ENCODE assay signal across 11 mouse cellular contexts in genomic region chr3:121258521-121259478, GRCm38 (mm10). TPM values are rescaled to one million over a fixed set of nuclear protein-coding genes. Genes with fewer than 3 reads are reported as not detected.
A peak's percentile ranks its signal among the peaks of the same experiment; 100 is the strongest.
DNase-seq lines count a peak whose midpoint lies in the region; ATAC-seq lines count a peak whose summit lies in the region.
"Had no signal": no experiment of that assay in that cellular context is flagged by ENCODE, and none has a peak within 500 bp of the region (broad histone marks: within the 10 kb centered on the region; RNA-seq: fewer than 3 reads in every experiment).

No protein-coding gene starts in this region.

- DNase-seq in heart, adult 8-10 months (ENCODE audit: low spot score), result no peak
- peak; percentile 48 for DNase-seq in Muller cell, postnatal 12 days (ENCODE audit: inconsistent ontology term)
- DNase-seq in ovary, adult 18-20 months (ENCODE audit: low spot score), result no peak
- DNase-seq in forebrain, embryonic 14.5 days (ENCODE audit: low spot score), result no peak
- DNase-seq: spleen, adult 18-20 months had no signal

- no peak overlapping the region for H3K4me3 ChIP-seq in heart, embryonic 13.5 days
- peak overlapping the region; percentile 13 for H3K4me3 ChIP-seq in liver, embryonic 15.5 days (replicated peaks)
- H3K4me3 ChIP-seq in forebrain, embryonic 14.5 days (ENCODE audit: low read depth, low read length), result no peak overlapping the region
- H3K4me3 ChIP-seq in forebrain, embryonic 12.5 days (replicated peaks), result no peak overlapping the region

- 69% methylated on average over 20 of the region's 20 CpGs for WGBS in heart, embryonic 13.5 days
- 64% methylated on average over 20 of the region's 20 CpGs for WGBS in liver, embryonic 15.5 days (ENCODE audit: insufficient replicate concordance)
- 75% methylated on average over 20 of the region's 20 CpGs for WGBS in forebrain, embryonic 14.5 days
- 87% methylated on average over 20 of the region's 20 CpGs for WGBS in forebrain, embryonic 12.5 days

- peaks cover 25% of the 10 kb centered on the region for H3K4me1 ChIP-seq in heart, embryonic 13.5 days
- H3K4me1 ChIP-seq in liver, embryonic 15.5 days (replicated peaks), result peaks cover 59% of the 10 kb centered on the region
- H3K4me1 ChIP-seq in forebrain, embryonic 14.5 days (ENCODE audit: control insufficient read depth, insufficient read depth, low read length), result no peaks in the 10 kb centered on the region
- H3K4me1 ChIP-seq in forebrain, embryonic 12.5 days, result peaks cover 4% of the 10 kb centered on the region; the same call in 1 of the 2 replicates

- no peaks in the 10 kb centered on the region for H3K36me3 ChIP-seq in heart, embryonic 13.5 days
- H3K36me3 ChIP-seq in liver, embryonic 15.5 days (replicated peaks), result peaks cover 32% of the 10 kb centered on the region
- H3K36me3 ChIP-seq in forebrain, embryonic 14.5 days (ENCODE audit: control insufficient read depth, insufficient read depth, low read length), result no peaks in the 10 kb centered on the region
- no peaks in the 10 kb centered on the region for H3K36me3 ChIP-seq in forebrain, embryonic 12.5 days (replicated peaks)

- no peak overlapping the region for H3K27ac ChIP-seq in heart, embryonic 13.5 days (replicated peaks)
- peak overlapping the region; percentile 87; the same call in 1 of the 2 replicates for H3K27ac ChIP-seq in liver, embryonic 15.5 days (replicated peaks)
- no peak overlapping the region for H3K27ac ChIP-seq in forebrain, embryonic 14.5 days (ENCODE audit: low read depth, low read length)
- H3K27ac ChIP-seq in forebrain, embryonic 12.5 days, result no peak overlapping the region
- H3K27ac ChIP-seq: kidney, postnatal 0 days had no signal

- no peaks in the 10 kb centered on the region for H3K9me3 ChIP-seq in heart, embryonic 13.5 days
- H3K9me3 ChIP-seq in liver, embryonic 15.5 days (replicated peaks), result no peaks in the 10 kb centered on the region
- no peaks in the 10 kb centered on the region for H3K9me3 ChIP-seq in forebrain, embryonic 14.5 days (replicated peaks; ENCODE audit: control insufficient read depth, low read length)
- no peaks in the 10 kb centered on the region for H3K9me3 ChIP-seq in forebrain, embryonic 12.5 days

- no peak overlapping the region for H3K9ac ChIP-seq in heart, embryonic 13.5 days
- peak overlapping the region; percentile 33; the same call in 1 of the 2 replicates for H3K9ac ChIP-seq in liver, embryonic 15.5 days
- no peak overlapping the region for H3K9ac ChIP-seq in forebrain, embryonic 14.5 days (ENCODE audit: low read length)
- H3K9ac ChIP-seq in forebrain, embryonic 12.5 days, result no peak overlapping the region

- H3K4me2 ChIP-seq in heart, embryonic 13.5 days, result peak overlapping the region; percentile 24; the same call in 1 of the 2 replicates
- H3K4me2 ChIP-seq in liver, embryonic 15.5 days, result peak overlapping the region; percentile 96
- no peak overlapping the region for H3K4me2 ChIP-seq in forebrain, embryonic 14.5 days (ENCODE audit: low read length)
- no peak overlapping the region for H3K4me2 ChIP-seq in forebrain, embryonic 12.5 days
- H3K4me2 ChIP-seq: midbrain, embryonic 11.5 days had no signal

- no peak for ATAC-seq in heart, embryonic 13.5 days (ENCODE audit: extremely low read depth, insufficient number of reproducible peaks, low FRiP score, low TSS enrichment)
- ATAC-seq in granulocyte monocyte progenitor cell, adult 5-6 weeks (replicated peaks; ENCODE audit: poor library complexity, severe bottlenecking), result peak; percentile 46
- ATAC-seq in liver, embryonic 15.5 days (ENCODE audit: insufficient read depth), result no peak
- ATAC-seq in forebrain, embryonic 14.5 days, result no peak
- no peak for ATAC-seq in forebrain, embryonic 12.5 days (ENCODE audit: low FRiP score)

- peaks cover 41% of the 10 kb centered on the region for H3K27me3 ChIP-seq in heart, embryonic 13.5 days (replicated peaks)
- peaks cover 11% of the 10 kb centered on the region for H3K27me3 ChIP-seq in liver, embryonic 15.5 days
- peaks cover 6% of the 10 kb centered on the region for H3K27me3 ChIP-seq in forebrain, embryonic 14.5 days (replicated peaks; ENCODE audit: control insufficient read depth, insufficient read depth, low read length)
- H3K27me3 ChIP-seq in forebrain, embryonic 12.5 days, result peaks cover 31% of the 10 kb centered on the region

RNA-seq across cellular contexts. Expression of gene Tmem56, which starts 24.1 kb away (rescaled TPM):
- polyA plus RNA-seq in heart, embryonic 13.5 days (2015; fragmentation: Nextera tagmentation; extraction: Ambion mirVana), result 0.79 and 1.2 TPM in 2 replicates
- 1 to 10 TPM; 1.2 to 2.7 (median 2.0) TPM for total RNA-seq in heart, adult 8-10 months (2022)
- total RNA-seq in granulocyte monocyte progenitor cell, adult 5-6 weeks (2014; fragmentation: Nextera tagmentation), result 0.04 TPM in 1 of 2 replicates, not detected in the other
- 0.04 and 0.21 TPM in 2 replicates for total RNA-seq in granulocyte monocyte progenitor cell, adult 5-6 weeks (2017)
- 14.9 and 15.4 TPM in 2 replicates for polyA plus RNA-seq in liver, embryonic 15.5 days (2015; fragmentation: Nextera tagmentation; extraction: Ambion mirVana)
- polyA plus RNA-seq in forebrain, embryonic 14.5 days (2014; fragmentation: Nextera tagmentation; extraction: Ambion mirVana), result 2.5 and 3.8 TPM in 2 replicates
- 2.6 and 3.2 TPM in 2 replicates for polyA plus RNA-seq in forebrain, embryonic 12.5 days (2016; fragmentation: Nextera tagmentation; extraction: Ambion mirVana)

RNA-seq across cellular contexts. Expression of gene Alg14, which starts 32.8 kb away (rescaled TPM):
- polyA plus RNA-seq in heart, embryonic 13.5 days (2015; fragmentation: Nextera tagmentation; extraction: Ambion mirVana), result 37.2 and 41.9 TPM in 2 replicates
- total RNA-seq in heart, adult 8-10 months (2022), result 10 to 100 TPM in 2 of 4 experiments, 1 to 10 TPM in 2; 7.5 to 12.4 (median 10.9) TPM
- total RNA-seq in granulocyte monocyte progenitor cell, adult 5-6 weeks (2014; fragmentation: Nextera tagmentation), result 20.4 and 28.5 TPM in 2 replicates
- total RNA-seq in granulocyte monocyte progenitor cell, adult 5-6 weeks (2017), result 8.4 and 13.0 TPM in 2 replicates
- 12.7 and 13.5 TPM in 2 replicates for polyA plus RNA-seq in liver, embryonic 15.5 days (2015; fragmentation: Nextera tagmentation; extraction: Ambion mirVana)
- 40.9 and 46.6 TPM in 2 replicates for polyA plus RNA-seq in forebrain, embryonic 14.5 days (2014; fragmentation: Nextera tagmentation; extraction: Ambion mirVana)
- 30.1 and 31.5 TPM in 2 replicates for polyA plus RNA-seq in forebrain, embryonic 12.5 days (2016; fragmentation: Nextera tagmentation; extraction: Ambion mirVana)

Comparison
In these comparisons a context has a peak if more than half of its experiments do, and no peak if none do; other contexts are left out.
1. H3K4me2 ChIP-seq: peak in heart, embryonic 13.5 days (single experiment) and liver, embryonic 15.5 days (single experiment); none in forebrain, embryonic 14.5 days (single experiment) and forebrain, embryonic 12.5 days (single experiment).